Mouse (Mus musculus) embryonic fibroblast, embryonic 13.5 days (primary cell): ENCODE measurements around the gene Cldn2.

Experiments
- CTCF ChIP-seq: IDR thresholded peaks from 2 replicates; pipeline ENCODE4 v1.5.1; 2011; ENCODE audit warnings: mild to moderate bottlenecking, control low read depth, low read length, moderate library complexity, borderline replicate concordance; ENCODE audit not compliant: insufficient read depth
- POLR2A ChIP-seq: IDR thresholded peaks from 2 replicates; pipeline ENCODE4 v1.6.1; 2011; ENCODE audit warnings: low read depth, mild to moderate bottlenecking, control low read depth, low read length, moderate library complexity

- TF ChIP-seq POLR2A (no peak), CTCF (no peak)
These were observed 38.4 kb downstream of the Cldn2 start for GRCm38 (mm10) chrX:139839057-139839456.
